Mouse (Mus musculus): ENCODE results near the gene Alas2. TPM values are rescaled to one million over a fixed set of nuclear protein-coding genes. Genes with fewer than 3 reads are reported as not detected.

The Alas2 gene
- polyA plus RNA-seq, 1 experiment from 2014 or later: 25.6 TPM

DNA sequence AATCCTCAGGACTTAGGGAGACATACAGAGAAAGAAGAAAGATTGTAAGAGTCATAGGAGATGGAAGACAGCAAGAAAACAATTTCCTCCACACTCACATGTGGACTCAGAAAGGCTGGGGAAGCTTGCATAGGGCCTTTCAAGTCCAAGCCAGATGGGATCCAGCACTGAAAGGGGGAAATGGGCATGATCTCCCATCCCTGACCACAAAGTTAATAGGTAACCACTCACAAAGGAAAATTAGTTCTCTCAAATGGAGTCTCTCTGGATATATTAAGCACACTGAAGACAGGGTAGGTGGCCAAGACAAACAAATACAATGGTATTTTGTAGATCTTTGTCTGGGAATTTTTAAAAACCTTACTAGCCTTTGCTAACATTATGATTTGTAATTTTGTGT, 34.7 kb downstream of the Alas2 start:
- Histone ChIP-seq H3K4me1 (no peaks in the 10 kb centered on the region), H3K4me3 (no peak overlapping the region), H3K36me3 (ENCODE audit: poor library complexity, severe bottlenecking) (peaks cover 30% of the 10 kb centered on the region), H3K4me2 (no peak overlapping the region), H3K27ac (no peak overlapping the region), H3K27me3 (no peaks in the 10 kb centered on the region), H3K9ac (no peak overlapping the region), H3K9me3 (replicated peaks) (no peaks in the 10 kb centered on the region)
- no peak for ATAC-seq

DNA sequence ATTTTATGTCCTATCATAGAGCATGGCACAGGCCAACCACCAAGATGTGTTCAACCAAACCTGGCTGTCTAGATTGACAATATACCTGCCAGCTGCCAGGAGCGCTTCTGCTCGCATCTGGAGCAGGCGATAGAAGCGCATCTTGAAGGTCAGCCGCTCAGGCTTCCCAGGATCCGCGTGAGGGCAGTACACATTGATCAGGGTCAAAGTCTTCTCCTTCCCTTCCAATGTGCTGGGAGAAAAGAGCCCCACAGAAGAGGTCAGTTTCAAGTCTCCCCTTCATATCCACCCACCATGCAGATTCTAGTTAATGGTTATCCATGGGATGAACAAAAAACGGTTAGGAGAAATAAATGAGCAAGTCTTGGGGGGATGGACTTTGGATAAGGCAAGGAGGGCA, 37.9 kb downstream of the Alas2 start:
- 94% methylated on average over 8 of the region's 8 CpGs for WGBS
- no peak for ATAC-seq
- Histone ChIP-seq H3K27ac (no peak overlapping the region), H3K4me2 (no peak overlapping the region), H3K4me3 (no peak overlapping the region), H3K9ac (no peak overlapping the region), H3K4me1 (no peaks in the 10 kb centered on the region), H3K27me3 (no peaks in the 10 kb centered on the region), H3K9me3 (replicated peaks) (no peaks in the 10 kb centered on the region), H3K36me3 (ENCODE audit: poor library complexity, severe bottlenecking) (peaks cover 30% of the 10 kb centered on the region)

DNA sequence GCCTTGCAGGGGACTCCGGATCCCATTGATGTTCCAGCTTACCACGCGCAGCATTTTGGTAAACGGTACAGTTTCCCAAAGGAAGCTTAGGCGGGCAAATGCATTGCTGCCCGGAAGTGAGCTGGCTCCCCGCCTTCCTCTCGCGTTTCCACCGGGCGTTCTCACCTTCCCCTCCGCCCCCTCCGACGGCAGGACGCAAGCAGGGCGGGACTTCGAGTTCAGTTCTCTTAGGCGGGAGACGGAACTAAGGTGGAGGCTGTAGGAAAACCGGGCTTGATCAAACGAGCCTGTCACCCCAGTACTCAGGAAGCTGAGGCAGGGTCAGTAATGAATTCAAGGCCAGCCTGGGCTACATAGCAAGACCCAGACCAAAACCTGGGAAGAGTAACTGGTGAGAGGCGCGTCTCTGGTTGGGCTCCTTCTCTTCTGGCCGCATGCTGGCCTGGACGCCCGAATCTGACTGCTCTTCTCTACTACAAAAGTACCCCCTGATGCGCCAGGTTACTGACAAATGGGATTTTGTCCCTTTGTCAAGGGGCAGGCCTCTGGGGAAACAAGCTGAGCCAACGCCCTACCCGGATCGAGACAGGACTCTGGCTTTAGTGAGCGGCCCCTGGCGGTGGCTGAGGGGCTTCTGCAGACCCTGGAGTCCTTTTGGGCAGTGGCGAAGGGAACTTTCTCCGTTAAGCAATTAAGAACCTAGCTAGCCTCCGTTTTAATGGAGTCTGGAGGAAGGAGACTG, 41.0 kb downstream of the Alas2 start, which contains the start of gene Pfkfb1:
Gene Pfkfb1, plus strand, starts transcription at position 207 of the 742 bp plus-strand sequence.
- peaks cover 17% of the 10 kb centered on the region for H3K36me3 ChIP-seq (ENCODE audit: poor library complexity, severe bottlenecking)
- H3K4me2 ChIP-seq: peak within 1 kb of the TSS; percentile 63
- ATAC-seq: peak; percentile 97
- H3K27ac ChIP-seq: peak within 1 kb of the TSS; percentile 75
- H3K4me1 ChIP-seq: no peaks in the 10 kb centered on the region
- H3K9me3 ChIP-seq (replicated peaks): no peaks in the 10 kb centered on the region
- 20% methylated on average over 35 of the region's 35 CpGs for WGBS
- H3K27me3 ChIP-seq: no peaks in the 10 kb centered on the region
- H3K9ac ChIP-seq: peak within 1 kb of the TSS; percentile 72
- H3K4me3 ChIP-seq: peak within 1 kb of the TSS; percentile 52

DNA sequence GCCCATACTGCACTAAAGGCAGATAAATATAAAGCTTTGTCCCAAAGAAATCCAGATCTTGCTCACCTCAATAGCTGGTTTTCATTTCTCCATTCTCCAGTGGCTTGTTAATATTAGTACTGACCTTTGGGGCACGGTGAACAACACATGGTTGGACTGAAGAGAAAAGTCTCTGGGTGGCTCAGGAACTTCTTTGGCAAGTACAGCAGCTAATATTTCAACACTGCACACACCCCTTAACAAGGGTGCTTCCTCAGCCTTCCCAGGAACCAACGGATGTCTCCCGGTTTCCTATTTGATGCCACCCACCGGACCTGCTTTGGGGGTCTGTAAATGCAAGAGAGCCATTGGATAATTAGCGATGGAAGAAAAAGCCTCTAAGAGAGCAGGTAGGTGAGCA, 42.5 kb downstream of the Alas2 start, which contains the start of gene Apex2:
Gene Apex2, minus strand, starts transcription at position 173 of the 400 bp plus-strand sequence.
- H3K4me2 ChIP-seq: peak within 1 kb of the TSS; percentile 63
- ATAC-seq: no peak
- H3K9ac ChIP-seq: no peak within 1 kb of the TSS
- H3K27ac ChIP-seq: no peak within 1 kb of the TSS
- no peaks in the 10 kb centered on the region for H3K9me3 ChIP-seq (replicated peaks)
- peak within 1 kb of the TSS; percentile 52; the same call in 1 of the 2 replicates for H3K4me3 ChIP-seq
- H3K4me1 ChIP-seq: no peaks in the 10 kb centered on the region
- no peaks in the 10 kb centered on the region for H3K27me3 ChIP-seq
- WGBS: 77% methylated on average over 5 of the region's 5 CpGs
- peaks cover 12% of the 10 kb centered on the region for H3K36me3 ChIP-seq (ENCODE audit: poor library complexity, severe bottlenecking)

DNA sequence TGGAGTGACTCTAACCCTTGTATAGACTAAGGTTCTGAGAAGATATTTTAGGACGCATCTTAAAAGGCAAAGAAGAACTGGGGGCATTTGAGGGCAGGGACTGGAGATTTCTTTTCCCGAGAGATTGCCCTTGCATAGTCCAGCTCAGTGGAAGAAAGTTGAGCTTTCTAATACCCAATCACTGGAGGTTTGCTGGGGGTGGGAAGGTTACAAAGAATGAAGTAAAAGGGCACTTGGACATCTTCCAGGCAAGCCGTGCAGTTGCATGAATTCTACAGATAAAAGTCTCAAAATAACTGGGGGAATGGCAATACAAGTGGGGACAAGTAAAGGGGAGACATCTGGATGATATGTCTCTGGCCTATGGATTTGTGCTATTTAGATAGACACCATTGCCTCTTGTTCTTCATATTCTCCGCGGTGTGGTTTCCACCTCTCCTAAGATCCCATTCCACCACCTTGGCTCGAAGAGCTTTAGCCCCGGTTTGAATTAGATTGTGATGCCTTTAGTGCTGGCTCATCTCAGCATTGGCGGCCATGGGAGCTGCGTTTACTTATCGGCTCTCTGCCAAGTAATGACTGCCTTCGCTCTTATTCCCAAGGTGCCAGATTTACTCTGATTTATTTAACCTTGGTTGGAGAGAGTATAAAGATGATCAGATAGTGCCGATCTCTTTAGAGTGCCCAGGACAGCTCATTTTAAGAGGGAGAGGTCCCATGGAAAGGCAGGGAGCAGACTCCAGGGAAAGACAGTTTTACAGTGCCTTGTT, 46.3 kb downstream of the Alas2 start:
- Histone ChIP-seq H3K27ac (no peak overlapping the region), H3K36me3 (ENCODE audit: poor library complexity, severe bottlenecking) (no peaks in the 10 kb centered on the region), H3K9me3 (replicated peaks) (no peaks in the 10 kb centered on the region), H3K9ac (no peak overlapping the region), H3K4me1 (no peaks in the 10 kb centered on the region), H3K27me3 (no peaks in the 10 kb centered on the region), H3K4me2 (no peak overlapping the region), H3K4me3 (no peak overlapping the region)
- 92% methylated on average over 12 of the region's 12 CpGs for WGBS
- ATAC-seq: no peak

DNA sequence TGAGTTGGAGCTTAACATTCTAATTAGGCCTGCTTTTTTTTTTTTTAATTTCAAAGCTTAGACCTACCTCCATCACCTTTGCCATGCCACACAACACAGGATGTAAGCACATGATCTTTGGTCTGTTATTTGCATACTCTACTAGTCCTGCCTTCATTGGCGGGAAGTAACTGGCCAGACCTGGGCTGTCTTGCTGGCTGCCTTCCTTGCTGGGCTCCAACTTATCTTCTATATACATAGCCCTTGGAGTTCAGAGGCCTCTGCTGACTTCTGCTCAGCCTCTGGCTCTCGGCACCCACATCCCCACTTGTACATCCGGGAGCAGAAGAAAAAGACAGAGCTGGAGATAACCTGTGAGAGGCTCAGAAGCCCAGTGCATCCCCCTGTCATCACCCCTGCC, 47.0 kb downstream of the Alas2 start:
- Histone ChIP-seq H3K36me3 (ENCODE audit: poor library complexity, severe bottlenecking) (no peaks in the 10 kb centered on the region), H3K4me2 (no peak overlapping the region), H3K27me3 (no peaks in the 10 kb centered on the region), H3K9ac (no peak overlapping the region), H3K9me3 (replicated peaks) (no peaks in the 10 kb centered on the region), H3K4me3 (no peak overlapping the region), H3K27ac (no peak overlapping the region), H3K4me1 (no peaks in the 10 kb centered on the region)
- WGBS: 81% methylated on average over 3 of the region's 3 CpGs
- ATAC-seq: no peak

DNA sequence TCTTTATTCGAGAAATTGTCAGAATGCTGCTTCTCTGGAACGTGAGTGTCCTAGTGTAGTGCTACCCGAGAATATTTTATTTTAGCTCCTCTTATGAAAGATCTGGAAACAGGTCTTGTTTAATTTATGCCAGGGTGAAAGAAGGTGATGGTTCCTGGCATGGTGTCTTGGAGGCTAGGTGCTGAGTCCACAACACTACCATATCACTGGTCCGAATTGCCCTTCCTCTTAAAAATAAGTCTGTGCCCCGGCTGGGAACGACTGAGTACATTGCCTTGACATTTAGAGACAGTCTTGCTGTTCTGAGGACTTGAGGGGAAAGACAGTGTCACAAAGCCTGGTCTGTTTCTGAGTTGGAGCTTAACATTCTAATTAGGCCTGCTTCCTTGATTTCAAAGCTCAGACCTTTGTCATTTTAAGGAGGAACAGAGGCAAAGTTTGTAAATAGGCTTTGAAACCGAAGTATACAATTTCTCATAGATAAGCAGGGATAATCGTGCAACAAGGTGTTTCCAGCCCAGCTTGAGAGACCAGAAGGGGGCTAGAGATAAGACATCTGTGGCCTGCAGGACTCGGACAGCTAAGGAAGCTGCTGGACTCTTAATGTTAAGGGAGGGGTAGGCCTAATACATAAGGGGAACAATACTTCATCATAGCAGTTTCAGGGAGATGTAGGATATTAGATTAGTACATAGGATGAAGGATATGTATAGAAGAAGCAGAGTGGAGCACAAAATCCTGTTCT, 48.0 kb downstream of the Alas2 start:
- 77% methylated on average over 9 of the region's 9 CpGs for WGBS
- H3K27me3 ChIP-seq: no peaks in the 10 kb centered on the region
- no peaks in the 10 kb centered on the region for H3K9me3 ChIP-seq (replicated peaks)
- no peaks in the 10 kb centered on the region for H3K36me3 ChIP-seq (ENCODE audit: poor library complexity, severe bottlenecking)
- no peak overlapping the region for H3K9ac ChIP-seq
- no peak for ATAC-seq
- no peak overlapping the region for H3K4me3 ChIP-seq
- no peak overlapping the region for H3K27ac ChIP-seq
- no peaks in the 10 kb centered on the region for H3K4me1 ChIP-seq
- no peak overlapping the region for H3K4me2 ChIP-seq

DNA sequence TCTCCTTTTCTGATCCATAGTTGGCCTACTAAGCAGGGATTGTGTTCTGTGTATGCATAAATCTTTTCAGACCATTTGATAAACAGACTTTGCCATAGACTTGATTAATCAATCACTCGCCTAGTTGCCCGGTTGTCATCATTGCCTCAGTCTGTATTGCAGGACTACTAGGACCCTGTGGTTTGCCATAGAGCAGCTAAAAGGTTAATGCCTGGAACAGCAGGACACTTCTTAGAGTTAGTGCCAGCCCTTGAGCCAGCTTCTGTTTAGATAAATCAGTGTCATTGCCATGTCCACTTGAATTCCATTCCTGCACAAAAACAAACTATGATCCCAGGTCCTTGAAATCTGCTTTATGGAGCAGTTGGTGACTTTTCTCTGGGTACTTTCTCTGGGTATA, 51.7 kb downstream of the Alas2 start:
- H3K36me3 ChIP-seq (ENCODE audit: poor library complexity, severe bottlenecking): no peaks in the 10 kb centered on the region
- 75% methylated on average over 2 of the region's 2 CpGs for WGBS

More for the DNA sequence above, 51.7 kb downstream of the Alas2 start:
- Histone ChIP-seq H3K4me3 (no peak overlapping the region), H3K9me3 (replicated peaks) (no peaks in the 10 kb centered on the region), H3K4me2 (no peak overlapping the region), H3K4me1 (no peaks in the 10 kb centered on the region), H3K9ac (no peak overlapping the region), H3K27ac (no peak overlapping the region), H3K27me3 (no peaks in the 10 kb centered on the region)
- ATAC-seq: no peak

Small RNAs within 50 kb of the gene (microRNA-seq; reads per million reads assigned to microRNA genes)
- gene Mir3620: not detected

Other genes starting within 250 kb of the Alas2 start
- 53.7 and 56.1 TPM in 2 replicates for gene Tmem29, start 88.2 kb upstream of the Alas2 start, polyA plus RNA-seq (2015; fragmentation: Nextera tagmentation; extraction: Ambion mirVana)
- gene Pfkfb1, start 40.9 kb downstream of the Alas2 start, polyA plus RNA-seq (2015; fragmentation: Nextera tagmentation; extraction: Ambion mirVana): 3.3 and 5.0 TPM in 2 replicates
- gene Apex2, start 42.5 kb downstream of the Alas2 start, polyA plus RNA-seq (2015; fragmentation: Nextera tagmentation; extraction: Ambion mirVana): 21.4 and 25.7 TPM in 2 replicates
- 43.9 and 51.7 TPM in 2 replicates for gene Tro, start 110.2 kb downstream of the Alas2 start, polyA plus RNA-seq (2015; fragmentation: Nextera tagmentation; extraction: Ambion mirVana)